Mouse (Mus musculus) midbrain, embryonic 14.5 days (tissue): ENCODE data around the gene Cul7. TPM values are rescaled to one million over a fixed set of nuclear protein-coding genes. Genes with fewer than 3 reads are reported as not detected.
A peak's percentile ranks its signal among the peaks of the same experiment; 100 is the strongest.

ENCODE experiments used
- ATAC-seq: fragments of 200-750 bp; cut with Nextera tagmentation; 2 replicates; pipeline ENCODE4 v1.8.0; 2017; ENCODE audit warnings: moderate number of reproducible peaks, moderate library complexity; ENCODE audit not compliant: low FRiP score, low TSS enrichment
- DNase-seq: peaks from one replicate; pipeline ENCODE4 v3.0.0-alpha.2; 2015
- H3K27ac ChIP-seq: fragments of 300-500 bp; sonication (generic); replicated peaks from 2 replicates; pipeline ENCODE4 v1.5.1; 2014; ENCODE audit warnings: mild to moderate bottlenecking, low read depth, low read length, moderate library complexity
- H3K27me3 ChIP-seq: fragments of 300-500 bp; sonication (generic); 2 replicates; pipeline ENCODE4 v1.6.1; 2014; ENCODE audit warnings: low read length, control low read depth, mixed read lengths; ENCODE audit not compliant: control insufficient read depth, insufficient read depth
- H3K36me3 ChIP-seq: fragments of 300-500 bp; sonication (generic); 2 replicates; pipeline ENCODE4 v1.6.1; 2014; ENCODE audit warnings: low read length, control low read depth; ENCODE audit not compliant: control insufficient read depth, insufficient read depth
- H3K4me1 ChIP-seq: fragments of 300-500 bp; sonication (generic); 2 replicates; pipeline ENCODE4 v1.6.1; 2014; ENCODE audit warnings: mild to moderate bottlenecking, antibody characterized with exemption, low read length, control low read depth; ENCODE audit not compliant: control insufficient read depth, insufficient read depth
- H3K4me2 ChIP-seq: fragments of 300-500 bp; sonication (generic); 2 replicates; pipeline ENCODE4 v1.6.1; 2014; ENCODE audit warnings: mild to moderate bottlenecking, low read length, moderate library complexity
- H3K4me3 ChIP-seq: fragments of 300-500 bp; sonication (generic); replicated peaks from 2 replicates; pipeline ENCODE4 v1.5.1; 2014; ENCODE audit warnings: low read depth, low read length
- H3K9ac ChIP-seq: fragments of 300-500 bp; sonication (generic); replicated peaks from 2 replicates; pipeline ENCODE4 v1.6.1; 2014; ENCODE audit warnings: mild to moderate bottlenecking, low read length, moderate library complexity
- H3K9me3 ChIP-seq: fragments of 300-500 bp; sonication (generic); 2 replicates; pipeline ENCODE4 v1.6.1; 2016; ENCODE audit warnings: low read length, control low read depth, mixed read lengths; ENCODE audit not compliant: control insufficient read depth
- WGBS: fragments of 180-500 bp; shearing (Covaris S2); extraction: QIAGEN DNeasy Blood & Tissue Kit; methylation state at CpG from one replicate; pipeline ENCODE4 v1.1.7; 2014; 5-methylcytosine and 5-hydroxymethylcytosine counted together
- polyA plus RNA-seq: library from polyadenylated mRNA; unstranded; fragments of >200 nt; fragmentation: Nextera tagmentation; extraction: Ambion mirVana; gene quantifications from 2 replicates; pipeline ENCODE4 v1.2.1, GENCODE M21; 2014

Gene Cul7
- polyA plus RNA-seq, 1 experiment from 2014 or later: 32.3 TPM

DNA sequence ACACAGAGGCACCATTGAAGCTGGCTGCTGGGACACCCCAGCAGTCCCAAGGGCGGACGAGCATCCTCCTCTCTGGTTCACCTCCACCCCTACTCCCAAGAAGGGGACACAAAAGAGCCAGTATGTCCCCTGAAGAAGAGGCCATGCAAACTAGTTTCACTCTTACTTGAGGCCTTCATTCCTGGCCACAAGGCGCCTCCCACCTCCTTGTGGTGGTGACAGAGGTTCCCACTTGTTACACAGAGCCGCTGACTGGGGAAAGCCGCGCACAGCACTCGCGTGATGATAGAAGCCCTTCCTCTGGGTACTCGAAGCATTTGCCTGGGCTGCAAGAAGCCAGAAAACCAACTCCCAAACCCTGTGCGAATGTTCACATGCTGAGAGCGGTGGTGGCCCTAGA lies 27.9 kb upstream of the Cul7 start:
- no peak overlapping the region for H3K9ac ChIP-seq
- no peaks in the 10 kb centered on the region for H3K27me3 ChIP-seq
- H3K4me2 ChIP-seq: no peak overlapping the region
- 88% methylated on average over 11 of the region's 11 CpGs for WGBS
- H3K4me3 ChIP-seq: no peak overlapping the region
- H3K4me1 ChIP-seq: peaks cover 50% of the 10 kb centered on the region
- no peak for ATAC-seq
- no peak overlapping the region for H3K27ac ChIP-seq
- no peaks in the 10 kb centered on the region for H3K36me3 ChIP-seq
- no peaks in the 10 kb centered on the region for H3K9me3 ChIP-seq
- DNase-seq: no peak

DNA sequence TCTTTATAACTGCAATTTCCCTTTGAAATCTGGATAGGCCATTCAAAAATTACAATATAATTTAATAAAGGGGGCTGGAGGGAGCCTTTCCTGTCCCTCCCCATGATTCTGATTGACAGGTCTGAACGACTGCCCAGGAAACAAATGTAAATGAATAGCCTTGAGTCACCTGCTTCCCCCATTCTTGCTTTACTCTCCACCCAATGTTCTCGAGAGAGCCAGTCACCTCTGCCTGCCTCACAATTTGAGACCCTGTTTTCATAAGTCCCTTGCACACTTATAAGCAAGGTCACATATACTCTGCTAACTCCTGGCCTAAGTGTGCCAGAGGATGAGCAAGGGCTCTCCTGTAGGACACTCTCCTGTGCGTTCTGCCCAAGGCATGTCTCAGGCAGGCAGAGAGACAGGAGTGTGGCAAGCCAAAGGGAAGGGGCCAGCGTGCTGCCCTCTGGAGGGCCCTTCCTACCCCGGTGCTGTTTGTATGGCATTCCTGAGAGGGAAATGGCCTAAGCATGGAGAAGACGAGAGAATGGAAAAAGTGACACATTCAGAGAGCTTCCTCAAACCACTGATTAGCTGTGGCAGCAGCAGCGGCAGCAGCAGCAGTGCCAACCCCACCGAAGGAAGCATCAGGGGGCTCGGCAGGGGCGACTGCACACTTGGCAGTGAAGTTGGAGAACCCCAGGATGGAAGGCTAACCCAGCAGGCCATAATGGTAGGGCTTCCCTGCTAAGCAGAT lies 26.1 kb upstream of the Cul7 start:
- Histone ChIP-seq H3K9ac (peak overlapping the region; percentile 27), H3K27ac (0 out of 2 replicates have a peak overlapping the region, but pooled peaks have one; percentile 28), H3K4me1 (peaks cover 44% of the 10 kb centered on the region), H3K4me2 (no peak overlapping the region), H3K36me3 (no peaks in the 10 kb centered on the region), H3K4me3 (no peak overlapping the region), H3K27me3 (no peaks in the 10 kb centered on the region), H3K9me3 (no peaks in the 10 kb centered on the region)
- WGBS: 29% methylated on average over 10 of the region's 10 CpGs
- no peak for ATAC-seq
- DNase-seq: no peak

DNA sequence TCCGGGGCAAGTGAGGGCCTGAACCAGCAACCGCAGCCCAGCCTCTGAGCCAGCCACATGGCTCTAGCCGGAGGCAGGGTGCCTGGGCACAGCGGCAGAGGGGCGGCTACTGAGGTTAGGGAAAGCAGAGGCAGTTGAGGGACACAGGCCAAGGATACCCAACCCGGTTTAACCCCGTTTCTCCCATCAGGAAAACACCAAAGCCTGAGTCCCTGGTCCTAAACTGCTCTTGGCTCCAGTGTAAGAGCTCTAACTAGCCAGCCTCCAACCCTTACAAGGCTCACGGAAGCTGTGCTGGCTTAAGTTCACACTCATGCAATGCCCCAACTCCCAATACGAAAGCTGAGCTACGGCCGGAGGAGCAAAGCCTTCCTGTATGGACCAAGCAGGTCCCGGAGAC lies 25.5 kb upstream of the Cul7 start:
- no peaks in the 10 kb centered on the region for H3K27me3 ChIP-seq
- no peak overlapping the region for H3K27ac ChIP-seq
- H3K4me1 ChIP-seq: peaks cover 38% of the 10 kb centered on the region
- no peaks in the 10 kb centered on the region for H3K9me3 ChIP-seq
- no peaks in the 10 kb centered on the region for H3K36me3 ChIP-seq
- ATAC-seq (no peak), DNase-seq (no peak)
- no peak overlapping the region for H3K4me2 ChIP-seq
- no peak overlapping the region for H3K4me3 ChIP-seq
- H3K9ac ChIP-seq: peak overlapping the region; percentile 14; the same call in 1 of the 2 replicates
- 77% methylated on average over 12 of the region's 12 CpGs for WGBS

DNA sequence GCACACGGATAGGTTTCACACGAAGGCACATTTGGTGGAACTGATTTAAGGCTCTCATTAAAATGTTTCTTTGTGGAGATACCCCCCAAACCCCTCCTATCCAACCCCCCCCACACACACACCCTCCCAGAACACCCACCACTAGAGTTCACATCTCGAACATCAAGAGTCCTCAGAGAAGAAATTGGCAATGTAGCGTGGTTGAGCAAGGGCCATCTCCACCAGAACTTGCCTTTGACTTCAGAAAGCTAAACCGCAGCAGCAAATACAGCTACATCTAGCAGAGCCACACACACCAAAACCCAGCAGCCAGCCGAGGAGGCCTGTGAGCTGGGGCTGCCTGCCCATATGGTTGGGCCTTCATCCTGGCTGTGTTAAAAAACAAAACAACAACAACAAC lies 22.7 kb upstream of the Cul7 start:
- H3K4me3 ChIP-seq: peak overlapping the region; percentile 93
- no peak for ATAC-seq

DNA sequence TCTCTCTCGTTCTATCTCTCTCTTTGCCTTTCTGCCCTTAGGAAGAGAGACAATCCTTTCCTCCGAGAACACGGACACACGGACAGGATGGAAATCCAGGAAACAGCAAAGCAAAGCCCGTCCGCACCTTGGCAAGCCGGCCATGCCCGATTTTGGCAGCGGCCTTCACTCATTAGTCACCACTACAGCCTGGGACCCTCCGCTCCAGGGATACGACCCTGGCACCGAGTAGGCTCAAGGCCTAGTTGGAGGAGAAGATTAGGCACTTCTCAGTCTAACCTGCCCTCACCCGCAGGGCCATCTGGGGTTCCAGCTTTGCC lies 21.7 kb upstream of the Cul7 start:
- H3K4me1 ChIP-seq: peaks cover 37% of the 10 kb centered on the region
- H3K36me3 ChIP-seq: peaks cover 30% of the 10 kb centered on the region
- DNase-seq (no peak), ATAC-seq (no peak)
- no peaks in the 10 kb centered on the region for H3K9me3 ChIP-seq
- peak overlapping the region; percentile 78 for H3K4me2 ChIP-seq
- H3K27me3 ChIP-seq: no peaks in the 10 kb centered on the region
- H3K9ac ChIP-seq: peak overlapping the region; percentile 91
- H3K27ac ChIP-seq: peak overlapping the region; percentile 89
- 0% methylated on average over 13 of the region's 13 CpGs for WGBS
- H3K4me3 ChIP-seq: peak overlapping the region; percentile 93

More for the DNA sequence above, 22.7 kb upstream of the Cul7 start:
- Histone ChIP-seq H3K27ac (no peak overlapping the region), H3K9ac (peak overlapping the region; percentile 91), H3K4me2 (peak overlapping the region; percentile 78), H3K4me1 (peaks cover 37% of the 10 kb centered on the region), H3K9me3 (no peaks in the 10 kb centered on the region), H3K27me3 (no peaks in the 10 kb centered on the region), H3K36me3 (peaks cover 20% of the 10 kb centered on the region)
- WGBS: 74% methylated on average over 6 of the region's 6 CpGs
- DNase-seq: no peak

DNA sequence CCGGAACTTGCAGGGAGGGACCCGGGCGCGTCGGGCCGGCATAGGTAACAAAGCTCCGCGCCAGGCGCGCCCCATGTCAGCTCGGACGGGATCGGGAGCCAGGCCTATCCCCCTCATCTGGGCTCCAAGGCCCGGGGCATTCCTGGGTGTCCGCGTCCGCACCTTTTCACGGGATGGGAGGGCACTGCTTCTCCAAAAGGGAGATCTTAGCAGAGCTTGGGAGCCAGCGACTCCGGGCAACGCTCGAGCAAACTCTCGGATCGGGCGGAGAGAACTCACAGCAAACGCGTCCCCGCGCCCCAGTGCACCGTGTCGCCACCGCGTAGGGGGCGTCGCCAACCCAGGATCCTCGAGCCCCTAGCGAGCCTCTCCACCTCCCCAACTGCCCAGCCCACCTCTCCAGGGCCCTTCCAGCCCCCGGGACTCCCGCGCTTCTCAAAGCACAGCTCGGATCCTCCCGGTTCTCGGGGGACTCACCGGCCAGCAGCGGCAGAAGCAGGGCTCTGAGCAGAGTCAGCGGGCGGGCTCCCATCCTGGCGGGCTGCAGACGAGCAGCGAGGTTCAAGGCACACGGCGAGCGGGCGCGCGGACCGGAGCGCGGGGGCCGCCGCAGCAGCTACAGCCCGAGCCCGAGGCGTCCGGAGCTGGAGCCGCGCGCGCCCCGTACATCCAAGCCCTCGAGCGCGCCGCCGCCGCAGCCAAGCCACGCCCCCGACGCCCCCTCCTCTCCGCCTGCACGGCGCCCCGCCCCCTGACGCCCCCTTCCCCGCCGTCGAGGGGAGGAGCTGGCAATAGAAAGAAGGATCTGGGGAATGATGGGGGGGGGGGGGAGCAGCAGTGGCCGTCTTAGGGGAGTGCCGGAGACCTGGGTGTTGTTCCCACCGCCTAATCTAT lies 21.1 kb upstream of the Cul7 start, which contains the start of gene Ptk7:
Ptk7 (minus strand) TSS at position 714 of the 894 bp plus-strand sequence.
- H3K9ac ChIP-seq: peak within 1 kb of the TSS; percentile 91
- H3K4me2 ChIP-seq: peak within 1 kb of the TSS; percentile 78
- DNase-seq (peak; percentile 95), ATAC-seq (peak; percentile 86)
- WGBS: under 1% methylated on average over 87 of the region's 90 CpGs
- H3K4me1 ChIP-seq: peaks cover 33% of the 10 kb centered on the region
- H3K4me3 ChIP-seq: peak within 1 kb of the TSS; percentile 93
- no peaks in the 10 kb centered on the region for H3K9me3 ChIP-seq
- H3K27ac ChIP-seq: peak within 1 kb of the TSS; percentile 89
- peaks cover 36% of the 10 kb centered on the region for H3K36me3 ChIP-seq
- H3K27me3 ChIP-seq: no peaks in the 10 kb centered on the region

DNA sequence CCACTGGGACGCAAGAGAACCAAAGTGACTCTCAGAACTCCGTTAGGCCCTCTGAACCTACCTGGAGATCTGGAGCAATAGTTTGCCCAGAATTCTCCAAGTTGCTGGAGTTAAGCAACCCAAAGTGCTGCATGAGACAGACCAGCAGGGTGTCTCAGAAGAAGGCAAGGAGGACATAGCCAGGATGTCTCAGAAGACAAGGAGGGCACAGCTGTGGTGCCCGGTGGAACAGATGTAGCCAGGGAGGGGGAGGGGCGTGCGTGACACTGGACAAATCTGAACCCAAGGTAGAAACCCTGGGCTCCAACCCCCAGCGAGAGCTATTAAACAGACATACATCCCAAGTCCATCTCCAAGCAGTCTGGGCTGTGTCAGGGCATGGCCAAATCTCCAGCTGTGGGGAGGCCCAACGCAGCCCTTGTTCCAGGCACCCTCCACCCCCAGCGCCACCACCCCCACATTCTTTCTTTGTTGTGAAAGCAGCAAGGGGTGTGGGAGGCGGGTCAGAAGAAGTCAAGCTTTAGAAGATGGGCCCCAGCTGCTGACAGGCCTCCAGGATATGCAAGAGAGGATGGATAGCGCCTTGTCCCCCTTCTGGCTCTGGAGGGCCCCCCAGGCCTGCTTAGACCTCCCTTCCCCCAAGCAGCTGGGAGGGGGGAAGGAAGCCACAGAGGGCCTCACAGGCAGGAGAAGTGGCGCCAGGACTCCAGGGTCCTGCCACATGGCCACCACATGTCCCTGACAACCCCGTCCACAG lies 20.3 kb upstream of the Cul7 start:
- WGBS: 6% methylated on average over 12 of the region's 12 CpGs
- peaks cover 36% of the 10 kb centered on the region for H3K36me3 ChIP-seq
- peak; percentile 62 for ATAC-seq
- DNase-seq: no peak
- no peaks in the 10 kb centered on the region for H3K27me3 ChIP-seq
- H3K4me1 ChIP-seq: peaks cover 26% of the 10 kb centered on the region
- peak overlapping the region; percentile 89 for H3K27ac ChIP-seq
- no peak overlapping the region; the same call in 1 of the 2 replicates for H3K9ac ChIP-seq
- peak overlapping the region; percentile 78 for H3K4me2 ChIP-seq
- peak overlapping the region; percentile 93 for H3K4me3 ChIP-seq
- H3K9me3 ChIP-seq: no peaks in the 10 kb centered on the region

DNA sequence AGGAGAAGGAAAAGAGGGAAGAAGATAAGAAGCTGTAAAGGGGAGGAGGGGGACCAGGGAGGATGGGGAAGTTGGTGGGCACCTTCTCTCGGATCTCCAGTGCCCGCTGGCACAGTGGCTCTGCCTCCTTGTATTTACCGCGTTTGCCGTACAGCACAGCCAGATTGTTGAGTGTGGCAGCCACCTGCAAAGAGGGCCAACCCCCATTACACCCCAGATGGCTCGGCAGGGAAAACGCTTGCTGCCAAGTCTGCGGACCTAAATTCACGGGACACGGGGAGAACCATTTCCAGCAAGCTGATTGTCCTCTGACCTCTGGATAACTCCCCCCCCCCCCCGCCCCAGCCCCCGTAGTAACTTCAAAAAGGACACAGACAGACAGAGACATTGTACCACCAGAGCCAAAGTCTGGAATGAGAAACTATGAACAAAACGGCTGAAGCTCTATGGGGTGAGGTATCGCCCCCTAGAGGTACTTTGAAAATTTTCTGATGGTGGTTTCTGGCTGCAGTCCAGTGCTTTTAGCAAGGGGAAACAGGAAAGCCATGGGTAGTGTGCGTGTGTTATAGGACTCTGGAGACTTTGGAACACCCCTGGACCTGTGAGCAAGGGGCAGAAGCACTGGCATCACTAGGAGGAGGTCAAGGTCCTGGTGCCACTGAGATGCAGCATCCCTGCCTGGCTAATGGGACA lies 13.2 kb upstream of the Cul7 start:
- H3K27ac ChIP-seq: no peak overlapping the region
- no peak overlapping the region for H3K4me3 ChIP-seq
- no peak for ATAC-seq
- no peak overlapping the region for H3K9ac ChIP-seq
- peak; percentile 87 for DNase-seq
- H3K27me3 ChIP-seq: no peaks in the 10 kb centered on the region
- H3K4me2 ChIP-seq: peak overlapping the region; percentile 24; the same call in 1 of the 2 replicates
- H3K9me3 ChIP-seq: no peaks in the 10 kb centered on the region
- no peaks in the 10 kb centered on the region for H3K4me1 ChIP-seq
- peaks cover 60% of the 10 kb centered on the region for H3K36me3 ChIP-seq
- WGBS: 29% methylated on average over 15 of the region's 15 CpGs
